Mouse (Mus musculus): ENCODE measurements at regions not wholly inside any gene's neighbourhood (a gene's known extent, or its start where the extent isn't known, plus 50 kb on each side); places are given as distances from the start of the nearest gene placed in this dataset.

DNA sequence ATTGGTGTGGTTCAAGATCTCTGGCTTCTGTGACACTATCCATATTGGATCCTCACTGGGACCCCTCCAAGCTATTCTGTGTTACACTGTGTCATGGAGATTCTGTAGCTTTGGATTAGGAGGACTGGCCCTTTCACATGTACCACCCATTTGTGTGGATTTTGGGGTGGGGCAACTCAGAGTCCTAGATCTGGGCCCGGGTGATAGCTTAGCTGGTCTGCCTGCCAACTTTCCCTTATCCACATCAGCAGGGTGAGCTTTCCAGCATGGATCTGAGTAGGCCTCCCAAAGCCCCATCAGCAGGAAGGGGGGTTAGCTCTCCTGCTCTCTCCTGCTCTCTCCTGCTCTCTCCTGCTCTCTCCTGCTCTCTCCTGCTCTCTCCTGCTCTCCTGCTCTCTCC lies 152.3 kb downstream of the Spata18 start:
- TF ChIP-seq CTCF (IDR thresholded peaks at IDR 0.05; ENCODE audit: borderline replicate concordance, control insufficient read depth, extremely low read depth, insufficient read depth, low read length, poor library complexity): no peak
- no peak for TF ChIP-seq POLR2A (IDR thresholded peaks at IDR 0.05; ENCODE audit: control insufficient read depth, extremely low read depth, insufficient read depth, low read length, poor library complexity)
